Mouse (Mus musculus) cerebellum, postnatal 36 days (tissue): Measurements from ENCODE around the gene Mex3a.
"Not testable (repeated sequence)": the region's sequence is repeated elsewhere in the genome, so short reads cannot be mapped to it uniquely, and the experiment has no call there.

Source experiments
- DNase-seq, 2 experiments: peaks; one replicate each; pipeline ENCODE4 v3.0.0; 2021 to 2022; ENCODE audit warnings: mixed read lengths in 2 of 2

The Mex3a gene

DNA sequence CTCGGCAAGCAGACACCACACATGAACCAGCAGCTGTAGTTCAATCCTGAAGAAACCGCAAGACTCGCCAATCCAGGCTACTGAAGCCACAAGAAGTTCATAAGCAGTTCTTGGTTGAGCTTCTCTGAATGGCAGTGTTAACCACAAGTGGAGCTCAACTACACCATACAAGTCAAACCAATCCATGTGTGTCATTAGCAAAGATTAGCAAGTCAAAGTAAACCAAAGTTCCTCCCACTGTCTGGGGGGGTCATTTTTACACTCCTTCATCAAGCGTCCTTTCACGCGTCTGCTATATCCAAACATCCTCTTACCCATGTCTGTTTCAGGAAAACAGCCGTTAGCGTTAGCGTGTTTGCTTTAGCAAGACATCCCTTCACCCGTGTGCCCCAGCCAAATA lies 38.1 kb downstream of the Mex3a start:
- no peak for DNase-seq

DNA sequence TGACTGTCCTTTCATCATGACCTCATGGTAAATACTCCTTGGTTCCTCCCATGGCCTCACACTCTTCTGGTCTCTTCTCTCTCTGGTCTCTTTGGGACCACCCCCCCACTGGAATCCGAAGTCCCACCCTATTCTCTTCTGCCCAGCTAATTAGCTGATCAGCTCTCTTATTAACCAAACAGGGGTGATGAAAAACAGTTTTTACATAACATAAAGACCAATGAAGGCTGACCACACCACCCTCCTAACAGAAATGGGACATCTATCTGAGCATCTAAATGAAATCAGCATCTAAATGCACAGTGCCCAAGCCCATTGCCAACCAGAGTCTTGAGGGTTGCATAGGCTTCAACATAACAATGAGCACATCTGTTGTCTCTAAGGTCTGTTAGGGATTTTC lies 39.7 kb downstream of the Mex3a start:
- no peak for DNase-seq

DNA sequence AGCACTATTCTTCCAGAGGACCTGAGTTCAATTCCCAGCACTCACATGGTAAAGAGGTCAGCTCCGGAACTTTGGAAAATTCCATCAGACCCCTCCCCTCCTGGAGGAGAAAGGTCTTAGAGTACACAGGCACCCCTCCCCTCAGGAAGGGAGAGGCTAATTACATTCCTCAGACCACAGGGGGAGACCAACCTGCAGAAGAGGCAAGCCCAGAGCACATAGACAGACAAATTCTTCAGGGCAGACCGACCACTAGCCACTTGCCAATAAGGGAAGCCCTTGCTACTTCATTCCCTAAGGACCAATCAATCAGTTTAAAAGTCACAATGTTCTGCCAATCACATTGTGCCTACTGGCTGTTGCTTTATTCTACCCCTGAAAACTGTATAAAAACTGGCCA lies 40.6 kb downstream of the Mex3a start:
- no peak for DNase-seq

DNA sequence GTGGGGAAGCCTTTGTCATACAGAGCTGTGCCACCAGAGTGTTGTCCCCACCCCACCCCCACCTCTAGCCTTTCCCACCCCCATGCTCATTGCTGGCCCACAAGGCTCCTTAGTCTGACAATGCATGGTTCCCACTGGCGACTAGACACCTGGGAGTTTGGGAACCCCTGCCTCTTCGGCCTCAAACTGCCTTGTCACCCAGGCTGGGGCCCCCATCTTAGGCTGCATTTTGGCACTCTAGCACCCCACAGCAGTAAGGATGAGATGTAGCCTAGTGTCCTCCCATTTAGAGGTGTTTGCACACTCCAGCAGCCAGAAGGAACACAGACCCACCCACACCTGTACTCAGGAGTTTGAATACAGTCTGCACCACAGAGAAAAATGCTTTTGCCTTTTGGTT lies 41.6 kb downstream of the Mex3a start:
- DNase-seq: no peak

DNA sequence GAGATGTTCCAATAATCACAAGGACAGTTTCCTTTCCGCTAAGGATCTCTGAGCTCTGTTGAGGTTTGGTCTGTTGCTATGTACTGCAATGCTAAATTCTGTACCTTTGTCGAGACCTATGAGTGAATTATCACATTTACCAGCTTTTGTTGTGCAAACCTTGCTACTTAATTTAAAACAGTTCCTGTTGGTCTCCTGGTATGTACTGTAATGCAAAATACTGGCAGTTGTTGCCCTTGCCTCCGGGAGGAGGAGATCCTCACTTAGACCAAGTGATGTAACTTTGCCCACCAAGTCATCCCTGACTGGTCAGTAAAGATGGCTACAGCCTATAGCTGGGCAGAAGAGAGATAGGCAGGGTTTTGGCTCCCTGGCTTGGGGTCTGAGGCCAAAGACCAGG lies 43.3 kb downstream of the Mex3a start, which contains the start of gene Ssr2:
Gene Ssr2, plus strand, starts transcription at position 337 of the 400 bp plus-strand sequence.
- DNase-seq: no peak

DNA sequence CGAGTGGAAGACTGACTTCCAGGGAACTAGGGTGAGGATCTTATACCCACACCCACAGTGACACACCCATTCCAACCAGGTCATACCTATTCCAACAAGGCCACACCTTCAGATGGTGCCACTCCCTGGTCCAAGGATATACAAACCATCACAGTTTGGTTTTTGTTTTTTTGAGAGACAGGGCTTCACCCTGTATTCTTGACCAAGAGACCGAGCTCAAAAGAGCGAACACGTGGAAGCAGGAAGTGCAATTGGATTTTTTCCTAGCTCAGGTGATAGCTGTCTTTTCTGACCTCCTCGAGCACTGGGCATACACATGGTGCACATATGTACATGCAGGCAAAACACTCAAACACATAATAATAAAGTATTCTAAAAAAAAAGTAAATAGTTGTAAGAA lies 45.7 kb downstream of the Mex3a start:
- DNase-seq: not testable (repeated sequence)

DNA sequence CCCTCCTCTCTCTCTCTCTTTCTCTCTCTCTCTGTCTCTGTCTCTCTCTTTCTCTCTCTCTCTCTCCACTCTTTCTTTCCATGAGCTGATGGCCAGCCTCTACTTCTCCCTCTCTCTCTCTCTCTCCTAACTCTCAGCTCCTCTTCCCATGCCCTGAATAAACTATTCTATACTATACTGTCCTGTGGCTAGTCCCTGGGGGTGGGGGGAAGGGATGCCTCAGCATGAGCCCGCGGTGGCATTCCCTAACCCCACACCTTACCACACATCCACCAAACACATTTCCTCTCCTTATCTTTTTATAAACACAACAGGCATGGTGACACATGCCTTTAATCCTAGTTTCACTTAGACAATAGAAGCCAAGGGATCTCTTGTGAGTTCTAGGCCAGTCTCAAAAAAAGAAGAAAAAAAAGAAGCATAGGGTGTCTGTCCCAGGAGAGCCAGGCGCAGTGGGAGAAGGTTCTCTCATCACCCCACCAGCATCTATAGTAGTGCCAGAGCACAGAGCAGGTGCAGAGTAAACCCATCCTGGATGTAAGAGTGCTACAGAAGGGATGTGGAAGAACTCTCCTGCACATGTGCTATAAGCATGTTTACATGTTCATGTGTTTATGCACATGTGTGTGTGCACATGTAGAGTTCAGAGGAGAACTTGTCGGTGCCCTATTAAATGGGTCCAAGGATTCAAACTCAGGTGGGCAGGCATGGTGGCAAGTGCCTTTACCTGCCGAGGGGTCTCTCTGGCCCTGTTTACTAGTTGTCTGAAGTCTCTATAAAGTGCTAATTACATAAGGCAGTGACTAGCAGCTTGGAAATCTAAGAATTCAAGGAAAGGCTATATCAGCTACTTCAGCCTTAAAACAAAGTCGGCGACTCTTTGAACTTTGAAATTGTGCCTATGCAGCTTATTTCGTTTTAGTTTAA lies 46.6 kb downstream of the Mex3a start:
- no peak for DNase-seq

DNA sequence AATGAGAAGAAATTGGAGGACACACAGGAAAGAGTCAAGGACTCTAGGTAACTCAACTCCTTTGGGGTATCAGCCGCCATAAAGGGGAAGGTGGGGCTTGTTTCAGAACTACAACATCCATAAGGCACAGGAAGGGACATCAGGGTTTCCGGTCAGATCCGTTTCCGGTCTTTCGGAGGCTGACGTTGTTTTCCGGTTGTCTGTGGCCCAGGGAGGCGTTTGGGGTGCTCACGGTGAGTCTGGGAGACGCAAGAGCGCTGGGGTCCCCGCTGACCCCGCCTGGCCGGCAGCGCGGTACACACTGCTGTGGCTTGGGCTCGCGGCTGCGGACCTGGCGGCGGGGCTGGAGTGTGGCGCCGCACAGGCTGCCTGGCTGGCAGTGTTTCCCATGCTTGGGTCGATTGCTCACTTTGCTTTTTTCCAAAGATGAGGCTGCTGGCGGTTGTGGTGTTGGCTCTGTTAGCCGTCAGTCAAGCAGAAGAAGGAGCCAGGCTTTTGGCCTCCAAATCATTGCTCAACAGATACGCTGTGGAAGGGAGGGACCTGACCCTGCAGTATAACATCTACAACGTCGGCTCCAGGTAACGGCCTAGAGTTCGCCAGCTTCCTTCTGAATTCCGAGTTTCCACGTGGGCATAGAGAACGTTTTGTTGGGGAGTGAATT lies 47.4 kb downstream of the Mex3a start:
- DNase-seq: peak; percentile 77 to 83

DNA sequence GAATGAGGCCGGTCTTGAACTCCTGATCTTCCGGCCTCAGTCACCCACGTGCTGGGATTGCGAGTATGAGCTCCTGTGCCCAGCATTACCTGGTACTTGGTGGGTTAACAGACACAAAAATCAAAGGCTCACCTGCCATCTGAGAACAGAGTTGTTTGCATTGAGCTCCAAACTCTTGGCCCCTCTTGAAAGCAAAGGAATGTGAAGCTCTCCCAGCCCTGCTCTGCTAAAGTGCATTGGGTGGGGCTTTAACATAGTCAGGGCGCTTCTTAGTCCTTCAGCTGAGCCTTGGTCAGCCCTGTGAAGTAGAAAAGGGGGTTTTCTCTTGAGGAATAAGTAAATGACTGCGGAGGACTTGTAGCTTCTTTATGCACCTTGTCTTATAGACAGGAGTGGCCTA lies 53.6 kb downstream of the Mex3a start:
- DNase-seq: no peak

DNA sequence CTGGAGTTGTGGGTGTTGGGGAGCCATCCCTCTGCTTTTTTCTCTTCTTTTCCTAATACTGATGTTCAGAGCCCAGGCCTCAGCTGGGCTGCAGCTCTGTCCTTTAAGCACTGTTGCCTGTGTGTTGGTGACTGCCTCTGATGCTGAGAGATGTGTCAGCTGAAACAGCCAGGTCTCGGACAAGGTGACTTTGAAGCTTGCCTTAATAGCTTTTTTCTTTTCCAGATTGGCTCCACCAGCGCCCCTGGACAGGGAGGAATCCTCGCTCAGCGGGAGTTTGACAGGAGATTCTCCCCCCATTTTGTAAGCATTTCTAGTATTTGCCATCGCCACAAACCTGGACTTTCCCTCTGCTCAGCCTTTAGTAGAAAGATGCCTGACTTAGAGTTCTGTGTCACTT lies 54.4 kb downstream of the Mex3a start:
- DNase-seq: no peak

DNA sequence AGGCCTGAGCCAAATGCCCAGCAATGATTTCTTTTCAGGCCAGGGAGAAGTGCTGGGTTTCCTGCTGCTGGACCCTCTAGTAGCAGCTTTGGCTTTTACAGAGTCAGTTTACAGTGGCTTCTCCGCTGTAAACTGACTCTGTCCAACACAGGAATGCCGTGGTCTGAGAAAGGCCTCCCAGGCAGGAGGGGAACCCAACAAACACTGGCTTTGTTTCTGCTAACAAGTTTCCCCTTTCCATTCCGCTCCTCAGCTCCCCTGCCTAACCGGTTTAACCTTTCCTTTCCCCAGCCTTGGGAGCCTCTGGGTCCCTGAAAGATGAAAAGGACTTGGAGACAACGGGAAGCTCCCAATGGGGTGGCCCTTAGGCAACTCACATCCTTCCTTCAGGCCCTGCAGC lies 58.1 kb downstream of the Mex3a start:
- DNase-seq: no peak
